Mouse (Mus musculus) lung, postnatal 25 days (tissue): ENCODE measurements at regions not wholly inside any gene's neighbourhood (a gene's known extent, or its start where the extent isn't known, plus 50 kb on each side); places are given as distances from the start of the nearest gene placed in this dataset.

Experiments
- DNase-seq: peaks from one replicate; pipeline ENCODE4 v3.0.0; 2022; ENCODE audit warnings: low spot score

GRCm38 (mm10) chr2:54154501-54155183, 69.3 kb upstream of the Rprm start:
- DNase-seq: peak; percentile 48

GRCm38 (mm10) chr2:54158689-54159630, 73.6 kb upstream of the Rprm start:
- no peak for DNase-seq

GRCm38 (mm10) chr2:54177549-54177948, 92.2 kb upstream of the Rprm start:
- peak; percentile 58 for DNase-seq

- peak; percentile 5 for DNase-seq
These were observed 105.5 kb upstream of the Rprm start for GRCm38 (mm10) chr2:54190828-54191227.

- DNase-seq: no peak
These were observed 113.0 kb upstream of the Rprm start for GRCm38 (mm10) chr2:54198343-54198742.

- peak; percentile 31 for DNase-seq
These were observed 130.2 kb upstream of the Rprm start for GRCm38 (mm10) chr2:54215597-54215996.

- DNase-seq: peak; percentile 39
These were observed 143.3 kb upstream of the Rprm start for GRCm38 (mm10) chr2:54228613-54229012.

- no peak for DNase-seq
These were observed 143.7 kb upstream of the Rprm start for GRCm38 (mm10) chr2:54229016-54229415.

- DNase-seq: no peak
These were observed 151.4 kb upstream of the Rprm start for GRCm38 (mm10) chr2:54236760-54237159.

GRCm38 (mm10) chr2:54237192-54237591, 151.8 kb upstream of the Rprm start:
- no peak for DNase-seq

- DNase-seq: no peak
These were observed 171.2 kb upstream of the Galnt13 start for GRCm38 (mm10) chr2:54264773-54265452.

- DNase-seq: no peak
These were observed 170.7 kb upstream of the Galnt13 start for GRCm38 (mm10) chr2:54265453-54265823.

- DNase-seq: no peak
These were observed 154.2 kb upstream of the Galnt13 start for GRCm38 (mm10) chr2:54281966-54282365.

GRCm38 (mm10) chr2:54283876-54284275, 152.2 kb upstream of the Galnt13 start:
- no peak for DNase-seq

GRCm38 (mm10) chr2:54305473-54305872, 130.6 kb upstream of the Galnt13 start:
- DNase-seq: peak; percentile 1

- no peak for DNase-seq
These were observed 117.6 kb upstream of the Galnt13 start for GRCm38 (mm10) chr2:54318559-54318958.

GRCm38 (mm10) chr2:54366963-54367362, 69.2 kb upstream of the Galnt13 start:
- no peak for DNase-seq

GRCm38 (mm10) chr2:54379279-54379678, 56.8 kb upstream of the Galnt13 start:
- no peak for DNase-seq
